Mouse (Mus musculus): ENCODE measurements at regions not wholly inside any gene's neighbourhood (a gene's known extent, or its start where the extent isn't known, plus 50 kb on each side); places are given as distances from the start of the nearest gene placed in this dataset.

GRCm38 (mm10) chr13:103676831-103677230 lies 97.6 kb downstream of the Srek1 start:
- TF ChIP-seq CTCF (IDR thresholded peaks at IDR 0.05 in 2 of 3, conservative IDR thresholded peaks at IDR 0.05 in 1 of 3; ENCODE audit: control insufficient read depth in 1 of 3, insufficient read depth in 1 of 3, low read depth in 2 of 3, low read length in 3 of 3, poor library complexity in 1 of 3, severe bottlenecking in 1 of 3) (no peak), MAFK (IDR thresholded peaks at IDR 0.05; ENCODE audit: borderline replicate concordance, low read depth, low read length) (no peak)
